Mouse (Mus musculus) liver, embryonic 14.5 days (tissue): ENCODE results near the gene Ppp1r9b.

Experiments
- CTCF ChIP-seq: IDR thresholded peaks from 2 replicates; pipeline ENCODE4 v1.5.1; 2016; ENCODE audit warnings: antibody characterized with exemption, low read depth, control low read depth
- EP300 ChIP-seq: IDR thresholded peaks from 2 replicates; pipeline ENCODE4 v1.6.1; 2016; ENCODE audit warnings: antibody characterized with exemption, low read depth

- TF ChIP-seq EP300 (no peak), CTCF (no peak)
These were observed 32.6 kb downstream of the Ppp1r9b start for GRCm38 (mm10) chr11:95023481-95023880.
